Mouse (Mus musculus): Measurements from ENCODE around the gene Ppargc1a. TPM values are rescaled to one million over a fixed set of nuclear protein-coding genes. Genes with fewer than 3 reads are reported as not detected.

Gene Ppargc1a
- total and polyA plus RNA-seq, 3 experiments, result not detected

GRCm38 (mm10) chr5:51520807-51521206 is 46.7 kb downstream of the Ppargc1a start:
- in situ Hi-C loops (cut with MboI; ENCODE audit: low pct_ligation_motif_present, low pct_unique_long_range_greater_than_20kb, low sequenced_read_pairs) (no loop called here), dilution Hi-C loops (cut with MboI; ENCODE audit: extremely low pct_ligation_motif_present, extremely low pct_unique_long_range_greater_than_20kb, low sequenced_read_pairs) (no loop called here)
- no peak for DNase-seq (ENCODE audit: extremely low read depth)
- Histone ChIP-seq H3K36me3 (replicated peaks in 1 of 2; ENCODE audit: control insufficient read depth in 1 of 2, insufficient read depth in 1 of 2, low read length in 1 of 2) (no peaks in the 10 kb centered on the region), H3K4me1 (ENCODE audit: control insufficient read depth in 1 of 2, insufficient read depth in 2 of 2) (no peaks in the 10 kb centered on the region), H3K27ac (ENCODE audit: insufficient read depth, low read depth) (no peak overlapping the region), H3K27me3 (replicated peaks) (no peaks in the 10 kb centered on the region), H3K9me3 (replicated peaks; ENCODE audit: low read length) (peaks cover 9% of the 10 kb centered on the region), H3K79me2 (replicated peaks; ENCODE audit: control insufficient read depth, extremely low read depth, insufficient read depth, poor library complexity, severe bottlenecking) (no peaks in the 10 kb centered on the region), H3K4me2 (ENCODE audit: insufficient read depth, low read depth, poor library complexity, severe bottlenecking) (no peak overlapping the region), H3K9ac (ENCODE audit: insufficient read depth, low read depth) (no peak overlapping the region), H3K4me3 (replicated peaks in 1 of 3; ENCODE audit: low read depth in 2 of 3, low read length in 2 of 3, poor library complexity in 1 of 3) (no peak overlapping the region)
- TF ChIP-seq ZKSCAN1 (IDR thresholded peaks at IDR 0.05; ENCODE audit: borderline replicate concordance, low read depth, low read length) (no peak), POLR2AphosphoS2 (IDR thresholded peaks at IDR 0.05; ENCODE audit: low read depth, low read length) (no peak), KAT2A (IDR thresholded peaks at IDR 0.05; ENCODE audit: insufficient replicate concordance, low read length) (no peak), RCOR1 (conservative IDR thresholded peaks at IDR 0.05; ENCODE audit: low read depth, low read length) (no peak), ZC3H11A (IDR thresholded peaks at IDR 0.05; ENCODE audit: low read depth, low read length) (no peak), UBTF (IDR thresholded peaks at IDR 0.05; ENCODE audit: low read depth, low read length) (no peak), MXI1 (IDR thresholded peaks at IDR 0.05; ENCODE audit: low read depth, low read length) (no peak), TBP (conservative IDR thresholded peaks at IDR 0.05; ENCODE audit: low read depth, low read length) (no peak)

GRCm38 (mm10) chr5:51517440-51518187 is 49.9 kb downstream of the Ppargc1a start:
- no peak for DNase-seq (ENCODE audit: extremely low read depth)
- no peak overlapping the region for H3K4me3 ChIP-seq (replicated peaks in 1 of 3; ENCODE audit: low read depth in 2 of 3, low read length in 2 of 3, poor library complexity in 1 of 3)
- no peak overlapping the region for H3K9ac ChIP-seq (ENCODE audit: insufficient read depth, low read depth)
- no peak overlapping the region for H3K27ac ChIP-seq (ENCODE audit: insufficient read depth, low read depth)
- TF ChIP-seq NRF1 (IDR thresholded peaks at IDR 0.05; ENCODE audit: low read depth, low read length) (no peak), IRF4 (IDR thresholded peaks at IDR 0.05; ENCODE audit: low read depth, low read length) (no peak), CTCF (conservative IDR thresholded peaks at IDR 0.05 in 1 of 2, IDR thresholded peaks at IDR 0.05 in 1 of 2; ENCODE audit: low read depth in 2 of 2, low read length in 2 of 2) (no peak), POLR2A (IDR thresholded peaks at IDR 0.05; ENCODE audit: low read depth, low read length) (no peak), CHD2 (IDR thresholded peaks at IDR 0.05; ENCODE audit: low read length) (no peak), MAFK (IDR thresholded peaks at IDR 0.05; ENCODE audit: insufficient replicate concordance, low read length) (no peak), USF2 (conservative IDR thresholded peaks at IDR 0.05; ENCODE audit: low read depth, low read length) (no peak), KAT2A (IDR thresholded peaks at IDR 0.05; ENCODE audit: insufficient replicate concordance, low read length) (no peak), RCOR1 (conservative IDR thresholded peaks at IDR 0.05; ENCODE audit: low read depth, low read length) (no peak), UBTF (IDR thresholded peaks at IDR 0.05; ENCODE audit: low read depth, low read length) (no peak), PAX5 (IDR thresholded peaks at IDR 0.05; ENCODE audit: low read length) (no peak), MAZ (IDR thresholded peaks at IDR 0.05; ENCODE audit: low read depth, low read length) (no peak), ETS1 (conservative IDR thresholded peaks at IDR 0.05; ENCODE audit: low read depth, low read length) (no peak), E2F4 (IDR thresholded peaks at IDR 0.05; ENCODE audit: insufficient replicate concordance, low read depth, low read length) (no peak), SIN3A (IDR thresholded peaks at IDR 0.05; ENCODE audit: low read length) (no peak), ZKSCAN1 (IDR thresholded peaks at IDR 0.05; ENCODE audit: borderline replicate concordance, low read depth, low read length) (no peak)
- no peak overlapping the region for H3K4me2 ChIP-seq (ENCODE audit: insufficient read depth, low read depth, poor library complexity, severe bottlenecking)
- no peaks in the 10 kb centered on the region for H3K4me1 ChIP-seq (ENCODE audit: control insufficient read depth in 1 of 2, insufficient read depth in 2 of 2)
- no peaks in the 10 kb centered on the region for H3K27me3 ChIP-seq (replicated peaks)
- in situ Hi-C loops (cut with MboI; ENCODE audit: low pct_ligation_motif_present, low pct_unique_long_range_greater_than_20kb, low sequenced_read_pairs), result no loop called here
- H3K9me3 ChIP-seq (replicated peaks; ENCODE audit: low read length), result peaks cover 10% of the 10 kb centered on the region
- dilution Hi-C loops (cut with MboI; ENCODE audit: extremely low pct_ligation_motif_present, extremely low pct_unique_long_range_greater_than_20kb, low sequenced_read_pairs), result no loop called here
- no peaks in the 10 kb centered on the region for H3K36me3 ChIP-seq (replicated peaks in 1 of 2; ENCODE audit: control insufficient read depth in 1 of 2, insufficient read depth in 1 of 2, low read length in 1 of 2)
- no peaks in the 10 kb centered on the region for H3K79me2 ChIP-seq (replicated peaks; ENCODE audit: control insufficient read depth, extremely low read depth, insufficient read depth, poor library complexity, severe bottlenecking)

Data from CH12.LX (cell line).